Mouse (Mus musculus) ES-Bruce4 (cell line): ENCODE results near the gene Hspa1b. TPM values are rescaled to one million over a fixed set of nuclear protein-coding genes. Genes with fewer than 3 reads are reported as not detected.
A peak's percentile ranks its signal among the peaks of the same experiment; 100 is the strongest.
"Not testable (repeated sequence)": the region's sequence is repeated elsewhere in the genome, so short reads cannot be mapped to it uniquely, and the experiment has no call there.

ENCODE experiments used
- H3K27ac ChIP-seq: 2 replicates; pipeline ENCODE4 v1.5.1; 2012; ENCODE audit warnings: low read length, inconsistent platforms; ENCODE audit not compliant: insufficient read depth
- H3K27me3 ChIP-seq: 2 replicates; pipeline ENCODE4 v1.6.1; 2012; ENCODE audit warnings: mild to moderate bottlenecking, low read length, inconsistent platforms; ENCODE audit not compliant: control insufficient read depth, poor library complexity, insufficient read depth, severe bottlenecking
- H3K36me3 ChIP-seq: 2 replicates; pipeline ENCODE4 v1.6.1; 2012; ENCODE audit warnings: inconsistent platforms, mild to moderate bottlenecking, low read length, moderate library complexity; ENCODE audit not compliant: control insufficient read depth, poor library complexity, insufficient read depth, severe bottlenecking
- H3K4me1 ChIP-seq: one replicate; pipeline ENCODE4 v1.8.1; 2011; ENCODE audit warnings: low read length; ENCODE audit not compliant: control insufficient read depth, insufficient read depth
- H3K4me3 ChIP-seq: 2 replicates; pipeline ENCODE4 v1.5.1; 2011; ENCODE audit warnings: low read depth, mild to moderate bottlenecking, low read length
- H3K9ac ChIP-seq: 2 replicates; pipeline ENCODE4 v1.6.1; 2012; ENCODE audit warnings: low read depth, mild to moderate bottlenecking, inconsistent platforms; ENCODE audit not compliant: poor library complexity, severe bottlenecking
- H3K9me3 ChIP-seq: replicated peaks from 2 replicates; pipeline ENCODE4 v1.6.1; 2012; ENCODE audit warnings: mild to moderate bottlenecking, low read length, inconsistent platforms; ENCODE audit not compliant: control insufficient read depth, poor library complexity, insufficient read depth, severe bottlenecking
- CTCF ChIP-seq: IDR thresholded peaks from one replicate; pipeline ENCODE4 v1.8.1; 2011; ENCODE audit warnings: low read depth, low read length
- EP300 ChIP-seq: IDR thresholded peaks from 2 replicates; pipeline ENCODE4 v1.6.1; 2011; ENCODE audit warnings: low read depth, low read length; ENCODE audit not compliant: insufficient read depth
- POLR2A ChIP-seq: IDR thresholded peaks from one replicate; pipeline ENCODE4 v1.8.1; 2011; ENCODE audit warnings: low read length; ENCODE audit not compliant: insufficient read depth
- polyA plus RNA-seq: library from polyadenylated mRNA; stranded (reverse); fragments of >200 nt; gene quantifications from 2 replicates; pipeline ENCODE4 v1.2.4, GENCODE M21; 2011; ENCODE audit warnings: low read depth; ENCODE audit not compliant: missing spikeins, insufficient read depth, insufficient read length

The Hspa1b gene
- polyA plus RNA-seq, 1 experiment: 3.0 TPM

DNA sequence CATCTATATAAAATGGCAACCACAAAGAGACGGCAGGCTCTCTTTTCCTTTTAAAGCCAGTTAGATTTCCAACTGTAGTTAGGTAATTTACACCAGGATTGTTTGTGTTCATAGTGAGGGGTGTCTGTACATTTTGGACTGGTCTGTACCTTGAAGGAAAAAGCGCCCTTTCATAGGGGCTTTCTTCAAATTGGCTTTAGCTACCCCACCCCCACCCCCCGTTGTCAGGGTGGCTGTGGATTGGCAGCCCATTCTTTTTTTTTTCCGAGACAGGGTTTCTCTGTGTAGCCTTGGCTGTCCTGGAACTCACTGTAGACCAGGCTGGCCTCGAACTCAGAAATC lies 38.1 kb upstream of the Hspa1b start:
- TF ChIP-seq EP300 (no peak), CTCF (no peak)
- Histone ChIP-seq H3K9me3 (no peaks in the 10 kb centered on the region), H3K4me3 (no peak overlapping the region), H3K27me3 (no peaks in the 10 kb centered on the region), H3K9ac (no peak overlapping the region), H3K36me3 (peaks cover 5% of the 10 kb centered on the region), H3K27ac (no peak overlapping the region), H3K4me1 (peaks cover 5% of the 10 kb centered on the region)

DNA sequence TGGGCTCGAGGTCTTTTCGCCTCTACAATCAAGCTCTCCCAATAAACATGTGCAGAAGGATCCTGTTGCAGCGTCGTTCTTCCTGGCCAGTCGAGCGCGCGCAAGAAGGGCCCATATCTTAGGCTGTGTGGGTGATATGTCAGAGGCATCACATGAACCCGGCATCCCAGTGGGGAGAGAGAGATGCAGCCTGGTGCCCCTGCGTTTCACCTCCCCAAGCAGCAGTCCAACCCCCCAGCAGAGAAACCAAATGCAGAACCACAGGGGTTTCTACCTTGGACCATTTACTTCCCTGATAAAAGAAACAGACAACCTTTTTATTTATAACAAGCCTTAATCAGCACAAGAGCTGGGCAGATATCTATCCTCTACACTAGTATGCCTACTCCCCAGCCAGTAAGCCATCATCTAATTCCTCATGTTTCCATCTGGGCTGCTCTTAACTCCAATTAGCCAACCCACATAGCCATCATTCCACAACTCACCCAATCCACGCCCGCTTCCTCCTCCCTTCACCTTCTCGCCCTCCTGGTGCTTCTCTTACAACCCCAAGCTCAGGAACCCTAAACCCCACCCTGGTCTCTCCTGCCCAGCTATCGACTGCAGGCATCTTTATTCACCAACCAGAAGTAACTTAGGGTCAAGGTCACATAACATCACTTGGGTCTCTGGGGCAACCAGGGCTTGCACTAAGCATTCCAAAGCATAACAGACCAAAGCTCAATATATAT lies 37.5 kb upstream of the Hspa1b start:
- Histone ChIP-seq H3K36me3 (peaks cover 5% of the 10 kb centered on the region), H3K27ac (0 out of 2 replicates have a peak overlapping the region, but pooled peaks have one; percentile 10), H3K4me1 (peaks cover 5% of the 10 kb centered on the region), H3K9me3 (no peaks in the 10 kb centered on the region), H3K4me3 (no peak overlapping the region), H3K27me3 (no peaks in the 10 kb centered on the region), H3K9ac (no peak overlapping the region)
- TF ChIP-seq EP300: no peak
- no peak for TF ChIP-seq POLR2A
- TF ChIP-seq CTCF: no peak

DNA sequence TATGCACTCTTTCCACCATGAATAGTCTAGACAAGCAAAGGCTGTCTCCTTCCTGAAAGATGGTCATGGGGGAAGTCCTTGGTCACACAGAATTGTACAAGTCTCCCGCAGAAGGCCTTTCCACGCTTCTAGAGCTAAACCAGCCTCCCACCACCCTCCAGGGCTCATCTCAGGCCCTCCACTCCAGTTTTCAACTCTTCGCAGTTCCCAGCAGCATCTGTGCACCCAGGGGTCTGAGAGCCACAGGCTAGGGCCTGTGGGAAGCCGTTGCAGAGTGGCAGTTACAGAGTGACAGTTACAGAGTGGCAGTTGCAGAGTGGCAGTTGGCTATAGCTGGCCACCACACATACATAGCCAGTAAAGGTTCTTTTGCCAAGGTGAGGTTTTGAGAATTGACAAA lies 36.9 kb upstream of the Hspa1b start:
- H3K36me3 ChIP-seq: not testable (repeated sequence)

DNA sequence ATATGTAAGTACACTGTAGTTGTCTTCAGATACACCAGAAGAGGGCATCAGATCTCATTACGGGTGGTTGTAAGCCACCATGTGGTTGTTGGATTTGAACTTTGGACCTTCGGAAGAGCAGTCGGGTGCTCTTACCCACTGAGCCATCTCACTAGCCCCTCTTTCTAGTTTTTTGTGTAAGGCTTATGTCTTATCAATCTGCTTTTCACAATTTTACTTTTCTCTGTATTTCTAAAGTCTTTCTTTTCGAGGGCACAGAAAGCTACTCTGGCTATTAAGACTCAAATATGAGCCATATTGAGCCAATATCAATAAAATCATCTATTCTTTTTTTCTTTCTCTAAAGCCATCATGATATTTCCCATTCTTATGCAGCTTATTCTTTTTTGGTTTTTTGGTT lies 36.2 kb upstream of the Hspa1b start:
- not testable (repeated sequence) for H3K4me3 ChIP-seq, H3K36me3 ChIP-seq, H3K27ac ChIP-seq, H3K4me1 ChIP-seq, H3K9me3 ChIP-seq, H3K9ac ChIP-seq, H3K27me3 ChIP-seq

More for the DNA sequence above, 36.9 kb upstream of the Hspa1b start:
- H3K4me3 ChIP-seq, H3K27me3 ChIP-seq, H3K9ac ChIP-seq, H3K9me3 ChIP-seq, H3K27ac ChIP-seq, H3K4me1 ChIP-seq: not testable (repeated sequence)

DNA sequence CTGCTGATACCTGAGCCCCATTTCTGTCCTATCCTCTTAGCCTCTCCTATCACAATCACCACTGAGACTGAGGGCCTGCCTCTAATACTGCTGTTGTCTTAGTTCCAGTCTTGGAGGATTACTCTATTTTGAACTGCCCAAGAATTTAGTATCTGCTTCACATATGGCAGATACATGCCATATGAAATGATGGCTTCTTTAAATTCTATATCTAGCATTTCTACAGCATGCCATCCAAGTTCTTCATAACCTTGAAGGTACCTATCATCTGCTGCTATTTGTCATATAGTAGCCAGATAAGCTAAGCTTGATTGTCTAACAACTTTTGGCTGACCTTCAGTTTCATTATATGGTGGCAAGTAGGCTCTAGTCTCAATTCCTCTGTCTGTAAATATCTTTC lies 35.7 kb upstream of the Hspa1b start:
- Histone ChIP-seq H3K9ac (no peak overlapping the region), H3K27me3 (no peaks in the 10 kb centered on the region), H3K27ac (no peak overlapping the region; the same call in 1 of the 2 replicates), H3K9me3 (no peaks in the 10 kb centered on the region), H3K4me3 (no peak overlapping the region), H3K4me1 (peaks cover 5% of the 10 kb centered on the region), H3K36me3 (peaks cover 8% of the 10 kb centered on the region)
- TF ChIP-seq POLR2A (no peak), CTCF (no peak), EP300 (no peak)

DNA sequence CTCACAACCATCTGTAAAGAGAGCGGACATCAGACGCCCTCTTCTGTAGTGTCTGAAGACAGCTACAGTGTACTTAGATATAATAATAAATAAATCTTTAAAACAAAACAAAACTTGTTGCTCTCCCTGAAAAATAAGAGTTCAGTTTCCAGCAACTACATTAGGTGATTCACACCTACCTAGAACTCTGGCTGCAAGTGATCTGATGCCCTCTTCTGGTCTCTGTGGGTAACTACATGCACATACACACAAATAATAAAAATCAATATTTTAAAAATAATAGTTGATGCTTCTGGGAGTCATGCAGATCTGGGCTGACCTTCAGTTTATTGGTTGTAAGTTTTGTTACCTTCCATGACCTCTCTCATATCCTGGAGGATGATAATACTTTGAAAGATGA lies 25.2 kb upstream of the Hspa1b start:
- Histone ChIP-seq H3K4me1 (no peaks in the 10 kb centered on the region), H3K9ac (no peak overlapping the region), H3K27ac (no peak overlapping the region), H3K27me3 (no peaks in the 10 kb centered on the region), H3K9me3 (no peaks in the 10 kb centered on the region), H3K36me3 (peaks cover 32% of the 10 kb centered on the region), H3K4me3 (no peak overlapping the region)
- TF ChIP-seq POLR2A: no peak
- no peak for TF ChIP-seq EP300
- TF ChIP-seq CTCF: no peak
